Mouse (Mus musculus): ENCODE data around the gene Erc1.

Gene Erc1

DNA sequence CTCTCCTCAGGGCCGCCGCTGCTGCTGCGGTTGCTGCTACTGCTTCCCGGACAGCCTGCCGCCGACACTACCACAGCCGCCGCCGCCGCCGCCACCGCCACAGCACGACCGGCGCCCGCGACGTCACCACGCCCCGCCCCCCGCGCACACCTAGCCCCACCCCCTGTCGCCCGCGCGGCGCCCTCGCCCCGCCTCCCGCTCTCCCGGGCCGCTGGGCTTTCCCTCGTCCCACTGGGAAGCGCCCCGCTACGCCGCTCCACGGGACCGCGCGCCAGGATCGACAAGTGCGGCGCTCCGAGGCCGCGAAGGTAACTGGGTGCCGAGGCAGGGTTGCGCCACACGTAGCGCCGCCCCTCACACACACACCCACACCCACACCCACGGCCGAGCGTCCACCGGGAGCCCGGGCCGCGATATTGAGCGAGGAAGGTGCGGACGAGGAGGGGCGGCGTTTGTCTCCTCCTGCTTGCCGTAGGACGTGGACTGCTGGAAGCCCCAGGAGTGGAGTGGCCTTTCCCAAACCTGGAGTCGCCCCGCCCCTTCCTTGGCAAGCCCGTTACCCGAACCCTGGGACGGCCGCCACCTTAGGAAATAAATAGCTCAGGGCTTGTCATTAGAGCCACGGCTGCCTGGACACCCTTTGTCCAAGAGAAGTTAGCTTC, at the start of gene Erc1:
TSS of gene Erc1 (minus strand) at position 134 of the 662 bp plus-strand sequence.
- peak; percentile 91 for DNase-seq (ENCODE audit: low read depth, low spot score)

DNA sequence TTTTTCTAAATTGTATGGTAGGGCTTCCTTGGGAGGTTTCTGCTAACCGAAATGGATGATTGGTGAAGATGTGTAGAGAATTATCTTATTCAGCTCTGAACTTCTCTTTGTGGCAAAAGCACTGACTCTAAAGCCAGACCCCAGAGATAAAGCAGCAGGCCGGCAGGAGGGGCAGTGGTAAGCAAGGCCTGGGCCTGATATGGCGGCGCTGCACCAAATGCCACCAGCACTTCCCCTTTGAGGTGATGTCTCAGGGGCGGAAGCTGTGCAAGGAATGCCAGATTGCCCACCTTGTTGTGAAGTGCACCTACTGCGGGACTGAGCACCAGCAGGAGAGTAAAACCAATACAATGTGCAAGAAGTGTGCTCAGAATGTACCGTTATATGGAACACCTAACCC, 44.7 kb upstream of the Erc1 start:
- no peak for DNase-seq (ENCODE audit: low read depth, low spot score)

DNA sequence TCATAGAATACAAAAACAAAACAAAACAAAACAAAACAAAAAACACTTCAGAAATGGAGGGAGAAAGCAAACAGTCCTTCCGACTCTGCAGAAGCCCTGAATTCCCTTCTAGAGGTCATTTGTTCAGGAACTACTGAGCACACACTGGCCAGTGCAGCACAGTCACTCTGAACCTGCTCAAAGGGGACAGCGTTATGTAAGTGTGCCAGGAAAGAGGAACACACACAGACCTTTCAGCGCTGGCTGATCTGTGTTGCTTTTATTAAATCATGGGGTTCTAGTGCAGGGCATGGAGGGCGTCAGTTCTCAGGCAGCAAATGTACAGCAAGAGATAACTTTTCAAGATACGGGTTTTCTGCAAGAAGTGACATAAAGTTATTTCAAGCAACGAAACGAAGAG, 35.2 kb upstream of the Erc1 start:
- no peak for DNase-seq (ENCODE audit: low read depth, low spot score)

DNA sequence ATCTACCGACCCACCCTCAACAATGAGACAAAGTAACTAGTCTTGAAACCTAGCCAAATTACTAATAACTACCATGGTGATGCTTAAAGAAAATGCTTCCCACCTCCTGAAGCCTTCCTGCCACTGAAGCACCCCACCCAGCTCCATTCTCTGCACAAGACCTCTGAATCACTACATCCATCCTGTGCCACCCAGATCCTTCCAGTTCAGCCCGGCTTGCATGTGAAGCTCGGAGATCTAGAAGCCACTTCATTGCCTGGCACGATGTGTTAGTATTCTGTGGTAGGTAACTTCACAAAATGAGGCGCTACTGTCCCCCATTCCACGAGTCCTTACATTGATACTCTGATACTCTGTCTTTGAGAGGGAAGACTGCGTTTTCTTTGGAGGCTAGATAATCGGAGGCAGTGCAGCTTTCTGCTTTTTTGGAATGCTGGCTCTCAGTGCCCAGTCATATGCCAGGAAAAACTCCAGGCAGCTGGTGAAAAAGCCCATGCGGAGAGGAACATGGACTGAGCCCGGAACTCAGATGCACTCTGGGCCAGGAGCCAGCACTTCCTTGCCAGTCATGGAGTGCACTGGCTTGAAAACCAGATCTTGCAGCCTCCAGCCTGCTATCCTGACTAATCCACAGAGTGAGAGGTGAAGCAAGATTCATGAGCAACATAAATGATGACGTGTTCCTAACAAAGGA, 16.5 kb upstream of the Erc1 start:
- DNase-seq (ENCODE audit: low read depth, low spot score): no peak

DNA sequence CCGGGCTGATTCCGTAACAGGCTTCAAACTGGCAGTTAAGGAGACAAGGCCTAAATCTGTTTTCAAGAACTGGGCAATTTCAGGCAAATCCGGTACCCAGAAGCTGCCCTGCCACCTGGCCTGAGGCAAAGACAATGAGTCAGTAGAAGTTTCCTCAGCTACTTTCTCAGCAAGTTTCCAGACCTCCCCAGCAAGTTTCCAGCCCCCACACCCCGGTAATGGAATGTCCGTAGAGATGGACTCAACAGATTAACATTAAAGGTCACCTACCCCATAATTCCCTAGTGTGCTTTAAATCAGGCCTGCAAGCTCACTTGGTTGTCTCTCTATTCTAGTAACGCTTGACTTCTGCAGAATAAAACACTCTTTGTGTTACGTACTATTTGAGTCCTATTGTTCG, 13.6 kb upstream of the Erc1 start:
- DNase-seq (ENCODE audit: low read depth, low spot score): no peak

DNA sequence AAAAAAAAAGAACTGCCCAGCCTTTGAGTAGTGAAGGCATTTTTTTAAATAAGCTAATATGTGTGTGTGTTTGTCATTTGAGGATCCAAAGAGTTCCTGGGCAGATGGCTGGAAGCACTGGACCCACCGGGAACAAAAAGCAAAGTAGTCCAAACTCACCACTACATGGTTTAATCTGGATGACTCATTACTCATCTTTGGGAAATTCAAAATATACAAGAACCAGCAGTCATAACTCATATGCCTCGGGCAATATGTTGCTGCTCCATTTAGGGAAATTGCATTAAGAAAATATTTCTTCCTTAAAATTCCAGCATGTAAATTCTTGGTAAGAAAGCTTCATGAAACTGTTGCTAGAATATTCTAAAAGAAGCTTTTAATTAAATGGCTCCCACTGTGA, 12.3 kb upstream of the Erc1 start:
- no peak for DNase-seq (ENCODE audit: low read depth, low spot score)

DNA sequence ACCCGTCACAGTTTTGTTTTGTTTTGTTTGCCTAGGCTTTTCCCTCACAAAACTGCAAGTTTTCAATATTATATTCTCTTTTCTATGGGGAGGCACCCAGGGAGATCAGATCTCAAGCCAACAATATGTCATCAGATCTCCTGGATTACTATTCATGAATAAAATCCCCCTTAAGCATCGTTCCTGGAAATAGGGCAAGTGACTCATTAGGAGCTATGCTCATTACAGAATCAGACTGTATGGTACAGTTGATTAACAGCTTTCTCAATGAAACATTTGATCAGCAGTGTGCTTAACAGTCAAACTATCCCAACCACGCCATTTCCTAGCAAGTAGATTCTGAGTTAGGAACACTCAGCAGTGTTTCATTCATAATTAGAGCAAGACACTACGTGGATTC, 7.5 kb upstream of the Erc1 start:
- no peak for DNase-seq (ENCODE audit: low read depth, low spot score)

DNA sequence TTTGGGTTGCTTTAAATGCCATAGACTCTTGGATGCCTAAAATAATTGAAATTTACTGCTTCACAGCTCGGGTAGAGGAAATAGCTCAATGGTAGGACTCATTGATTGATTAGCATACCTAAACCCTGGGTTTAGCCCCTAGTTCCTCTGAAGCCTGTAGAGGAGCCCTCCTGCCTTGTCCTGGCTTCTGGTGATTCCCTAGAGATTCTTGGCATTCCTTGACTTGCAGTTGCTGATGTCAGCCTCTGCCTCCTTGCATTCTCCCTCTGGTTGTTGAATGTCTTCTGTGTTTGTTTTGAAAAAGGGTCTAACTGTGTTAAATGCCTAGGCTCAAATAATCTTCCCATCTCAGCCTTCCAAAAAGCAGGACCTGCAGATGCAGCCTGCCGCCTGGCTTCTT, 6.2 kb upstream of the Erc1 start:
- no peak for DNase-seq (ENCODE audit: low read depth, low spot score)

DNA sequence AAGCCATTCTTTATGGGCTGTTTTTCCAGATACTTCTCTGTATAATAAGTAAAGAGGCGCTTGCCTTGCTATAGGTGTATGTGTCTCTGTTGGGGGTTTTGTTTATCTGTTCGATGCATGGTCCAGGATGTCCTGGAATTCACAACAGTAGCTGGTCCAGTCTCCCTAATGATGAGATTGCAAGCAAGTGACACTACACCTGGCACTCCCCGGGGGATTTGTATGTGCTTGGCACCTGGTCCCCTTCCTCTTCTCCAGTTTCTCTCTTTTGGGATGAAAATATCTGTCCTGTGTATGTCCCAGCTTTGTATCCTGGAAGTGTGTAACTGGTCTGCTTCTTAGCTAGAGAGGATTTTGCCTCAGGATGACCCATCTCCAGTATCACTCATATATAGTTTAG, 1.9 kb upstream of the Erc1 start:
- DNase-seq (ENCODE audit: low read depth, low spot score): no peak

DNA sequence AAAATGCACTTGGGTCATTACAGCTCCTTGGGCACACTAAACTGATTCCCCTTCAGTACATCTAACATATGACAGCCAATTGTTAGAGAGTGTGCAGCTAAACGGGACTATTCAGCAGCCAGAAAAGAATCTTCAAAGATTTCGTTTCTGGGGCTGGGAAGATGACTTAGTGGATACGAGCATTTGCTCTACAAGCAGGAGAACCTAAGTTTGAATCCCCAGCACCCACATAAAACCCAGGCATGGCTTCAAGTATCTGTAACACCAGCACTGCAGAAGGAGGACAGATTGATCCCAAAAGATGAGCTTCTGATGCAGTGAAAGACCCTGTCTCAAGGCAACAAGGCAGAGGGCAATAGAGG, 1.4 kb upstream of the Erc1 start:
- DNase-seq (ENCODE audit: low read depth, low spot score): no peak

DNA sequence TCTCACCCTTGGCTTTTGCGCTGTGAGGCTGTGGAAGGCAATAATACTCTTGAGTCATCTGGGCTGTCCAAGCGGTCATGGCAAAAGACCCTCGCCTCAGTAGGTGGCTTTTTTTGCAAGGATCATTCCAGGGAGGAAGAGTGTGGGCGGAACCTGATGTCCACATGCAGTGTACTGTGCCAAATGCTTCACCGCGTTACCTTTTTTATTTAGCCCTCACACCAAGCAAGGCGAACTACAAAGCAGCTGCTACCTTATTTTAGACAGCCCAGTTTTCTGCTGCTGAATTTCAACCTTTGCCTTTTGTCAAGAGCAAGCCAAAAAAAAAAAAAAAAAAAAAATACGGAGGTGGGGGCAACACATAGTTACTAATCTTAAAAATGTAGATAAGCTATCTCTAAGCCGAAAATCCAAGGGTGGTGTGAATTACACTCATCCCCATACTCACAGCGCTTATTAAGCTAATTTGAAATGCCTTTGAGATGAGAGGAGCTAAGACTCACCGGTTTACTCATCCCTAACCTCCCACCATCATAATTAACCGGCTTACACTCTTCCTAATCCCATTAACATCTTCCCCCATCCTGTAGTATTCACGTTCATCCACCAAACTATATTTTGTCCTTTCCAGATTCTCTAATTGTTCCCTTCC, 855 bp upstream of the Erc1 start:
- DNase-seq (ENCODE audit: low read depth, low spot score): no peak

DNA sequence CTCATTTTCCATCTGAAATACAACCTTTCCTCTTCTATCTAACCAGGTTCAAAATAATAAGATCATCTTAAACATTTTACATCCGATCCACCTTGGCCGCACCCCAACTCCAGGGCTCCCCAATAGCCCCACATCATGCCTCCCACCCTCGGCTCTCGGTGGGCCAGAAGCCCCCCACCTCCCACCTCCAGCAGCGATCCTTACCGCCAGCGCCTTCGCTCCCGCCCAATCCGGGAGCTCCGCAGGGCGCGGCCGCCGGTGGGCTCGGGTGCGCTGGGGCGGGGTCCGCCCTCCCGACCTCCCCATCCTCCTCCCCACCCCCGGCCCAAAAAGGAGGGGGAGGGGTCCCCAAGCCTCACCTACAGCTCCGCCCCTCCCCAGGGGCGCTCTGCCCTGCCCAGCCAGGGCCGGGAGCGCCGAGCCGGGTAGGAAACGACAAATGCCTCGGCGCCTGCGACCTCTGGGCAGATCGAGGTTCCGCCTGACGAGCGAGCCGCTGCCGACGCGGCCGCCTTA, 391 bp downstream of the Erc1 start:
- DNase-seq (ENCODE audit: low read depth, low spot score): no peak

DNA sequence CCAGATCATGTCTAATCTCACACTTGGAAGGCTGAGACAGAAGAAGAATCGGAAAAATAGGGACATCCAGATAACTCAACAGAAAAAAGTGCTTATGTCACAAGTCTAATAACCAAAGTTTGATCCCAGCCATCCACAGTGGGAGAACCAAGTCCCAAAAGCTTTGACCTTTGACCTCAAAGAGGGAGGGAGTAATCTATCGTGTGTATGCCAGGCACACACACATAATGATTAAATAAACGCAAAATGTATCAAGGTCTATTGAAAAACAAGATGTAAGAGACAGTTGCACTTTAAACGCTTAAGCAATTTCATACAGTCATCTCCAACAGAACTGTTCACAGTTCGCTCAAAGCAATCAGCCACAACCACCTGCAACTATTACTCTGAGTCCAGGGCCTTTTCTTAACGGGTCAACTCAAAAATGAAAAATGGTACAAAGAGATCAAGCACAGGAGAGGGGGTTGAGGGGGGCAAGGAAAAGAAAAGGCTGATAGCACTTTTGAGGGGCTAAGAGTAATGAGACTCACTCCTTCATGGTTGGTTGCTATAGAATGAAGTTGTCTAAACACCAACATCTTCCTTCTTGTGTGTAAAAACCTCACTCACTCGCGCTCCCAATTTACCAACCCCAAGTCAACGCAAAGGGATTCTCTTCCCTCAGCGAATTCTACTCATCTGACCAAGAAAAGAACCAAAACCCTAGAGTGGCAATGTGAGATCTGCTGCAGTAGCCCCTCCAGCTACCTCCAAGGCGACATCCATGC, 1.0 kb downstream of the Erc1 start:
- DNase-seq (ENCODE audit: low read depth, low spot score): peak; percentile 70

DNA sequence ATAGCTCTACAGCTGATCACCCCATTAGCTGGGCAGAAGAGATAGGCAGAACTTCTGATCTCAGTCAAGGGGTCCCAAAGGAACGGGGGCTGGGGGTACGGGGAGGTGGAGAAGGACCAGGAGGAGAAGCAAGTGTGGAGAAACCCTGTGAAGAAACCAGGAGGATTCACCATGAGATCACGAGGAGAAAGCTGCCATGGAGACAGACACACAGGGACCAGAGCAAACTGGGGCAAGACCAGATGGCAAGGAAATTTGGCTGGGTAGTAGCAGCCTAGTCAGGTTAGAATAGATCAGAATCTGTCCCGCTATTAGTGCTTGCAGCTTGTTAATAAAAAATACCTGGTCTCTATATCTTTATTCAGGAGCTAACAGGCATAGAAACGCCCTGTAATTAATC, 18.0 kb downstream of the Erc1 start:
- no peak for DNase-seq (ENCODE audit: low read depth, low spot score)

DNA sequence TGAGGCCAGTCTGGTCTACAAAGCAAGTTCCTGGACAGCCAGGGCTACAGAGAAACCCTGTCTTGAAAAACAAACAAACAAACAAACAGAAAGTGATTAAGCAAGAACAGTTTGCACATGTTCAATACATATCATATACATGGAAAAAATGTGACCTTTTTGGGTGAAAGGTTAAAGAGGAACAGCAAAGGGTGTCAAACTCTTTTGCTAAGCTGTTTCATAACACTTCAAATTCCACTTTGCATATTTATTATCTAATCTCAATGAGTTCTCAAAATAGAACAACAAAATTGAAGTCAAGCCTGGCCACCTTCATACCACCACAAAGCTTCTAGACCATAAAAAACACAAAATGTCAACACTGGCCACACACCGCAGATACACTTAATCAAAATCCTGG, 19.8 kb downstream of the Erc1 start:
- DNase-seq (ENCODE audit: low read depth, low spot score): peak; percentile 34

DNA sequence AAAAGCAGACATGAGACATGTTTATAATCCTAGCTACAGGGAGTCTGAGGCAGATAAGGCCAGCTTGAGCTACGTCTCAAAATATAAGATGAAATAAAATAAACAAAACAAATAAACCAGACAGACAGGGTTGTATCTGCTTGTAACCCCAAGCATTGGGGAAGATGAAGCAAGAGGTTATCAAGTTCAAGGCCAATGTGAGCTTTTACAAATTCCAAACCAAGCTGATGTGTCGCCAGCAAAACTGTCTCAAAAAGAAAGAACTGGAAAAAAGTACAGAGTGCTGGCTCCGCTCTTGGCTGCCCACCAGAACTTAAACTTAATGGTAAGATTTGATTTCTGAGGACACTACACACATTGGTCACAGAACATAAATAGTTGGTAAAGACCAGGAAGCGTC, 21.3 kb downstream of the Erc1 start:
- DNase-seq (ENCODE audit: low read depth, low spot score): no peak

DNA sequence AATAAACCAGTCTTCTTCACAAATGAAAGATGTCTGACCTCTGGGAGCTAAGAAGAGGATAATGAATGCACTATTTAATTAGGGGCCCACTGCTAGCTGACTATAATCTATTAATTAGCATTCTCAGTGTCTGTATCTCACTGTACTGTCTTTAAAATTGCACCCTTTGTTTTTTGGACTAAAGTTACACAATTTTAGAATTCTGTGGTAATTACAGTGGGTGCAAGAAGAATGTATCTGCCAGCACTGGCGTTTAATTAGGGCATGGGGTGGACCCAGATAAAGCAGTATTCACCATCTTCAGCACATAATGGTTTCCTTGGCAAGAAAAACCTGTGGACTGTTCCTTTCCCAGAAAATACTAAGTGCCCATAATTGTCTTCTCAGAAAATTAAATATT, 25.8 kb downstream of the Erc1 start:
- no peak for DNase-seq (ENCODE audit: low read depth, low spot score)

DNA sequence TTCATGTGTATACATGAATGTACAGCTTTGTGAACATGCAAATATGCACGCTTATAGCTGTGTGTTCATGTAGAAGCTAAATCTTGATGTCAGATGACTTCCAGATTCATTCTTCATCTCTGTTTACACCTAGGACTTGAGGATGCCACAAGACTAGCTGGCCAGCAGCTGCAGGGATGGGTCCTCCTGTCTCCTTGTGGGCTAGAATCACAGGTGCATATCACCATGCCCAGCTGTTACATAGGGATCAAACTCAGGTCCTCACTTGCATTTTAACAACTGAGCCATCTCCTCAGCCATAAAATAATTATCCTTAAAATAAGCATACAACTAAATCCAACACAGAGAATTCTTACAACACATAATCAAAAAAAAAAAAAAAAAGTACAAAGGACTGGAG, 26.8 kb downstream of the Erc1 start:
- no peak for DNase-seq (ENCODE audit: low read depth, low spot score)

DNA sequence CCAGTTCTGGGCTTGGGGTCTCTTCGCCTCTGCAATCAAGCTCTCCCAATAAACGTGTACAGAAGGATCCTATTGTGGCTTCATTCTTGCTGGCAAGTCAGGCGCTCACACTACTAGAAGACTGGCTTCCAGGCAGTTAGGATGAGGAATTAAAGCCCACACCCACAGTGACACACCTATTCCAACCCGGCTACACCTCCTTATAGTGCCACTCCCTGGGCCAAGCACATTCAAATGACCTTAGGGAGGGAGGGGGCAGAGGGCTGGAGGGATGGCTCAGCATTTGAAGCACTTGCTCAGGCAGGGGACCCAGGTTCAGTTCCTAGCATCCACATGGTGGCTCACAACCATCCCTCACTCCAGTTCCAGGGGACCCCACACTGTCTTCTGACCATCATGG, 29.4 kb downstream of the Erc1 start:
- no peak for DNase-seq (ENCODE audit: low read depth, low spot score)

DNA sequence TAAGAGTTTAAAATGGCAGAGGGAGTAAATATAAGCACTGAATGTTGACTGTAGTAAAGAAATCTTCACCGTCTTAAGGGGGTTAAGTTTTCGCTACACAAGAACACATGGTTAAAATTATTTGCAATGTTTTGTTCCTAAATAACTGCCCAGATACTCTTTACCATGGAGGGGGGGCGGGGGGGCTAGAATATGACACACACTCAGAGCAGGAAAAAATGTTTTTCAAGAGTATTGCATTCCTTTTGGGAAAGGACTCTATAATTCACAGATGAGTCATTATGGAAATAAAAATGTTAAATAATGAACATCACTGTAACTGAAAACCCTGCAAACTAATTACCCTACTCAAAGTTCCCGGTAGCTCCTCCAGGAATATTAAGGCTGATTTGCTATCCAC, 32.5 kb downstream of the Erc1 start:
- DNase-seq (ENCODE audit: low read depth, low spot score): no peak

DNA sequence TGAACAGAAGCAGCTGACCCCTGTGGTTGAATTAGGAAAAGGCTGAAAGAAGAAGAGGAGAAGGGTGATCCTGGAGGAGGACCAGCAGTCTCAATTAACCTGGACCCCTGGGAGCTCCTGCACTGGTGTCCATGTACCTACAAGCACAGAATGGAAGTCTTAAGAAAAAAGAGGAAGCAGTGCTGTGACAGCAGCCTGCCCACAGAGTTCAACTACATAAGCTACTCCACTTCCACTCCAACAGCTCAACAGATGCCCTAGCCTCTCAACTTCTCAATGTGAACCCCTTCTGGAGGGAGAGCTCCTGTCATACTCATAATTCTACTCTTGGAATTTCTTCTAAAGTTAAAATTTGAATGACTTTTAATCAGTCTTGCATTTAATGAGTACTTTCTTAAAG, 34.9 kb downstream of the Erc1 start:
- peak; percentile 66 for DNase-seq (ENCODE audit: low read depth, low spot score)

All from A20 (cell line).